17 mouse cellular contexts compared by ENCODE assay signal in the genomic region with DNA sequence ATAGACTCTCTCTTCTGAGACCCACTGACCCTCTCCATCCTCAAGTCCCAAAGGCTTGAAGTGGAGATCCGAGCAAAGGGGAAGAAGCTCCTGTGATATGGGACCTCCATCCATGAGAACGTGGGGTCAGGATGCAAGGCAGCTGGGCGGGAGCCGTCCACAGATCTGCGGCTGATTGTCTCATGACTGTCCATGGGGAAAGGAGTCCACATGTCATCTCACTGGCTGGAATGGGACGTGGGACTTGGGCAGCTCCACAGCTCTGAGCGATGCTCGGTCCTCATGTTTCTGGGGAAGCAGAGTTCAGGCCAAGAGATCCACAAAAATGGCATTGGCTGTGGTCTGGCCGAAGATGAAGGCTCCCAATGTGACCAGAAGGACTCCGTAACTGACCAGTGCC.
"Had no signal": no experiment of that assay in that cellular context is flagged by ENCODE, and none has a peak within 500 bp of the region (broad histone marks: within the 10 kb centered on the region; RNA-seq: fewer than 3 reads in every experiment).

No protein-coding gene starts in this region.

- DNase-seq: lung, adult 2 months; lung, postnatal 14 days; lung, postnatal 4 days; midbrain, embryonic 14.5 days; right cerebral cortex, postnatal 14 days; thymus, adult 2 months; thymus, postnatal 25 days; thymus, postnatal 4 days had no signal

- H3K9ac ChIP-seq: liver, embryonic 14.5 days; lung, embryonic 15.5 days; midbrain, embryonic 12.5 days; neural tube, embryonic 12.5 days; stomach, embryonic 15.5 days had no signal

- H3K27ac ChIP-seq: liver, embryonic 14.5 days; lung, embryonic 15.5 days; midbrain, embryonic 10.5 days; midbrain, embryonic 12.5 days; neural tube, embryonic 12.5 days; stomach, embryonic 15.5 days; stomach, postnatal 0 days had no signal

- H3K9me3 ChIP-seq: lung, embryonic 15.5 days; midbrain, embryonic 10.5 days; midbrain, embryonic 12.5 days; neural tube, embryonic 12.5 days; stomach, embryonic 15.5 days had no signal

- H3K4me3 ChIP-seq: lung, embryonic 15.5 days; midbrain, embryonic 10.5 days; midbrain, embryonic 12.5 days; neural tube, embryonic 12.5 days; stomach, embryonic 15.5 days had no signal

- ATAC-seq: lung, postnatal 0 days; midbrain, embryonic 16.5 days had no signal

- H3K36me3 ChIP-seq: stomach, embryonic 15.5 days had no signal

- H3K27me3 ChIP-seq: lung, embryonic 15.5 days; midbrain, embryonic 12.5 days; neural tube, embryonic 12.5 days; stomach, embryonic 15.5 days had no signal

- H3K4me2 ChIP-seq: lung, embryonic 15.5 days; midbrain, embryonic 12.5 days; neural tube, embryonic 12.5 days; stomach, embryonic 15.5 days had no signal
